Mouse (Mus musculus): ENCODE results near the gene Nxf1. TPM values are rescaled to one million over a fixed set of nuclear protein-coding genes. Genes with fewer than 3 reads are reported as not detected.

Gene Nxf1
- total RNA-seq, 2 experiments from 2014 or later, result 27.5 to 31.3 TPM

- no peak for DNase-seq (ENCODE audit: low spot score)
Observed at GRCm38 (mm10) chr19:8763276-8763675, 6.4 kb downstream of the Nxf1 start.

GRCm38 (mm10) chr19:8765562-8765961 lies 8.7 kb downstream of the Nxf1 start:
- no peak for DNase-seq (ENCODE audit: low spot score)

- peak; percentile 77 for DNase-seq (ENCODE audit: low spot score)
Observed at GRCm38 (mm10) chr19:8770567-8771270, 13.8 kb downstream of the Nxf1 start, which contains the start of gene Tmem223. Gene Tmem223 (plus strand): TSS chr19:8770996.

- no peak for DNase-seq (ENCODE audit: low spot score)
Observed at GRCm38 (mm10) chr19:8772996-8773395, 16.1 kb downstream of the Nxf1 start.

GRCm38 (mm10) chr19:8773409-8773808 lies 16.5 kb downstream of the Nxf1 start:
- no peak for DNase-seq (ENCODE audit: low spot score)

- DNase-seq (ENCODE audit: low spot score), result peak; percentile 96
Observed at GRCm38 (mm10) chr19:8774086-8774835, 17.4 kb downstream of the Nxf1 start, which contains the start of gene Tmem179b. Gene Tmem179b (minus strand): TSS chr19:8774467.

GRCm38 (mm10) chr19:8774951-8775421 lies 18.1 kb downstream of the Nxf1 start:
- DNase-seq (ENCODE audit: low spot score), result peak; percentile 19

- peak; percentile 94 for DNase-seq (ENCODE audit: low spot score)
Observed at GRCm38 (mm10) chr19:8786008-8786781, 29.3 kb downstream of the Nxf1 start, which contains the start of gene Taf6l. Gene Taf6l (minus strand): TSS chr19:8786417.

- DNase-seq (ENCODE audit: low spot score), result no peak
Observed at GRCm38 (mm10) chr19:8788521-8788920, 31.6 kb downstream of the Nxf1 start.

- DNase-seq (ENCODE audit: low spot score), result no peak
Observed at GRCm38 (mm10) chr19:8789171-8789570, 32.3 kb downstream of the Nxf1 start.

- no peak for DNase-seq (ENCODE audit: low spot score)
Observed at GRCm38 (mm10) chr19:8790171-8790570, 33.3 kb downstream of the Nxf1 start.

GRCm38 (mm10) chr19:8798264-8798946 lies 41.5 kb downstream of the Nxf1 start, which contains the start of gene Polr2g:
Gene Polr2g (minus strand): TSS chr19:8798577.
- DNase-seq (ENCODE audit: low spot score), result peak; percentile 89

GRCm38 (mm10) chr19:8798947-8799315 lies 42.1 kb downstream of the Nxf1 start:
- no peak for DNase-seq (ENCODE audit: low spot score)

- peak; percentile 96 for DNase-seq (ENCODE audit: low spot score)
Observed at GRCm38 (mm10) chr19:8802130-8802821, 45.4 kb downstream of the Nxf1 start, which contains the start of gene Zbtb3. Gene Zbtb3 (plus strand): TSS chr19:8802555.

GRCm38 (mm10) chr19:8803204-8803780 lies 46.4 kb downstream of the Nxf1 start:
- no peak for DNase-seq (ENCODE audit: low spot score)

- DNase-seq (ENCODE audit: low spot score), result no peak
Observed at GRCm38 (mm10) chr19:8803879-8804660, 47.2 kb downstream of the Nxf1 start.

- DNase-seq (ENCODE audit: low spot score), result no peak
Observed at GRCm38 (mm10) chr19:8806810-8807209, 49.9 kb downstream of the Nxf1 start.

- no peak for DNase-seq (ENCODE audit: low spot score)
Observed at GRCm38 (mm10) chr19:8815812-8816211, 58.9 kb downstream of the Nxf1 start.

- no peak for DNase-seq (ENCODE audit: low spot score)
Observed at GRCm38 (mm10) chr19:8817001-8817400, 60.1 kb downstream of the Nxf1 start.
